Mouse (Mus musculus) cerebellum, postnatal 10 days (tissue): Measurements from ENCODE around the gene Mia2.
"Not testable (repeated sequence)": the region's sequence is repeated elsewhere in the genome, so short reads cannot be mapped to it uniquely, and the experiment has no call there.

Source experiments
- DNase-seq, 2 experiments: peaks; one replicate each; pipeline ENCODE4 v3.0.0; 2021; ENCODE audit warnings: mixed read lengths in 2 of 2

Mia2 gene

DNA sequence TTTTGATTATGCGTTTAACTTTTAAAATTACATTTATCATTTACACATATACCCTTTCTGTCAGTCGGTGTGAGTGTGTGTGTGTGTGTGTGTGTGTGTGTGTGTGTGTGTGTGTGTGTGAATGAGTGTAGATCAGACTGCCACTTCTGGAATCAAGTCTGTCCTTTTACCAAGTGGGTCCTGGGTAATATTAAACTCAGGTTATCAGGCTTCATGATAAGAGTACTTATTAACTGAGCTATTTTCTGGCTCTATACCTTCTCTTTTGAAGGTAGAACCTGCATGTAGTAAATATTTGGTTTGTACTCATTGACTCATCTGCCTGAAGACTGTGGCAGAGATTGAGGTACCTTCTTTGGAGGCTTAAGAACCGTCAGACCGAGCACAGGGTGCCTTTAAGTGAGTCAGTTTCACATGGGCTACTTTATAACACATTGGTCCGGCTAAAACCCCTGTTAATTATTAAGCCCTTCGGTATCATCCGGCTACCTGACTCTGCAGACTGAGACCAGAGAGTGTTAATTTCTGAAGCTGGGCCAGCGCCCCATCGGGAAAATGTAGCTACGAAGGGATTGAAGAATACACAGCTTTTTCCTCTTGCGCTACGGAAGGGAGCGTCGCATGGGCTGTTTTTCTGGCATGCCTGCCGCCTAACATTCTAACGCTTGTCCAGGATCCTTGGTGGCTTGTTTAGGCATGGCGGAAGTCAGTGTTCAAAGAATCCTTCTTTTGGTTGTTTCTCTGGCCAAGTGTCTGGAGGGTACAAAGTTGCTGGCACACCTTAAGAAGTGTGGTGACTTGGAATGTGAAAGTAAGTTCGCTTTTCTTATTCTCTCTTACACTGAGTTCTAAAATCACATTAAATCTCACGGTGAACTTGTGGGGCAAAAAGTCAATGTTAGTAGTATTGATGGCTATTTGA lies at the start of gene Mia2:
Mia2 (plus strand) TSS at position 696 of the 922 bp plus-strand sequence.
- DNase-seq = no peak

DNA sequence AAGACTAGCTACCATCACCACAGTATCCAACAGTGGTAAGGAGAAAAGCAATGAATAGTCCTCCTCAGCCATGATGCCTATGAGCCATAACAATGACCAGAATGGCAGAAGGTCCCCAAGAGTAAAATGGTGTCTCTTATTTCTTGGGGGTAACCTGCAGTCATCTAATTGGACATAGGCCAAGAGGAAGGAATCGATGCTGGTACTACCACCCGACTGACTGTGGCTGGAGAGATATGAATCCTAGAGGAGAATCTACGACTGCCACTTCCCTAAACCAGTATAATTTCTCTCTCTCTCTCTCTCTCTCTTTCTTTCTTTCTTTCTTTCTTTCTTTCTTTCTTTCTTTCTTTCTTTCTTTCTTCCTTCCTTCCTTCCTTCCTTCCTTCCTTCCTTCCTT lies 43.1 kb upstream of the Mia2 start:
- no peak for DNase-seq

DNA sequence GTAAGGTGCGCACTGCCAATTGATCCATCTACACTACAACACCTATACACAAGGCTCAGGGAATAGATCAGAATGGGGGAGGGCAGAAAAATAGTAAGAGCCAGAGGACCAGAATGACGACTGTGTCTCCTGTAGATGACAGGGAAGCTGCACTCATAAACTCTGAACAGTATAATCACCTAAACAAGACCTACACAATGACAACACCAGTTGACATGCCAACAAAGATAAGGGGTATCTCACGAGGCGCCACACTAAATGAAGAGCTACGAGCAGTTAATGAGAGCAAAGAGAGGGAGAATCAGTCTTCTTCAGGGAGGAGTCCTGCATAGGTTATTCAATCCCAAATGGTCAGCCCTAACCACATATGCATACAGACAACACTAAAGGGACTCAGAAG lies 42.4 kb upstream of the Mia2 start:
- DNase-seq = no peak

GRCm38 (mm10) chr12:59053976-59054375 lies 41.6 kb upstream of the Mia2 start:
- no peak for DNase-seq

GRCm38 (mm10) chr12:59055196-59055850 lies 40.3 kb upstream of the Mia2 start:
- DNase-seq = no peak

DNA sequence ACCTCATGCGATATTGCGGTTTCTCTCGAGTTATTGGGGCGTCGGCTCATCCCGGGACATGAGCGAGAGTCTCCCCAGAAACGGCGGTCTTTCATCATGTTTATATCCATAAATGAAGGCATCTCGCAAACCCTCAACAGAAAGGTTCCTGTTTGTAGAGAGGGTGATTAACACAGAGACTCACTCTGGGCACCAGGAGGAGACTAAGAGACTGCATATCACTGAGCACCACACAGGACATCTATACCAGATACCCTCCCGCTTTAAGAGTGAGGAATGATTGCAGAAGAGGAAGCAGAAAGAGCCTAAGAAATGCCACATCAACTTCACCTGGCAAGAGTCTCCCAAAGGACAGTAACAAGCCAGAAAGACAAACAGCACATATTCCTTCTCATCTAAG lies 39.4 kb upstream of the Mia2 start:
- DNase-seq = no peak

DNA sequence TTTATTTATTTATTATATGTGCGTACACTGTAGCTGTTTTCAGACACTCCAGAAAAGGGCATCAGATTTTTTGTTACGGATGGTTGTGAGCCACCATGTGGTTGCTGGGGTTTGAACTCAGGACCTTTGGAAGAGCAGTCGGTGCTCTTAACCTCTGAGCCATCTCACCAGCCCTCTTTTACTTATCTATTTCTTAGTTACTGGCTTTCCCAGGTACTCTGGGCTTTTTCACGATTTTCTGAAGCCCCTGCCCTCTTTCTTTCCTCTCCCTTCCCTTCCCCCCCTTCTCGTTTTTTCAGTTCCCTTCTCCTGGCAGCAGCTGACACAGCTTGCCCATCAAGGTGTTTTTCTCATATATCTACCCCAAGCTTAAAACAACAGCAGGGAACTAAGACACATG lies 37.4 kb upstream of the Mia2 start:
- not testable (repeated sequence) for DNase-seq

- DNase-seq = no peak
Observed at GRCm38 (mm10) chr12:59060322-59060721, 35.3 kb upstream of the Mia2 start.

DNA sequence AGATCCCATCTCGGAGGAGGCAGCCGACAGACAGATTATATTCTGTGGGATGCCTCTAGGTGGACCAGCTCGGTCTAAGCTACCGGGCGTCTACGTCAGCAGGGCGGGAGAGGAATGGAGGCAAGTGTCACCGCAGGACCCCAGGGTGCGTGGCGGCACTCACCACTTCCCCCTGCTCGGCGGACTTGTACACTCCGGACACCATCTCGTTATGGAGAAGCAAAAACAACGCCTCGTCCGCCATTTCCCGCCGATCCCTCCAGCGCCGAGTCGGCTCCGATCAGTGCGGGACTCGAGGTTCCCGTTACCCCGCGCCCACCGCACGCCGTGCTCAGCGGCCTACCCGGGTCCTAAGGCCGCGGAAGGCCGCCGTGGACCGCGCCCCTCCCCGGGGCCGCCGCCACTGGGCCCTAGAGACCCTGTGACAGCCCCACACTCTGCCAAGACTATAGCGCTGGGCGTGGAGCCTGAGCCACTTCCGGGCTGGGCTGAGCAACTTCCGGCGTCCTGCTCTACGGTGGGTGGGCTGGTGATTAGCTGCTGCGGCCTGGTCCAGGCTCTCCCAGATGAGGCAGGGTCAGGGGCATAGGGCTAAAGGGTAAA lies 34.5 kb upstream of the Mia2 start, which contains the start of gene Trappc6b:
Trappc6b (minus strand) TSS at position 480 of the 603 bp plus-strand sequence.
- DNase-seq = peak; percentile 90 to 92

- DNase-seq = no peak
Observed at GRCm38 (mm10) chr12:59064837-59065236, 30.8 kb upstream of the Mia2 start.

GRCm38 (mm10) chr12:59065776-59066175 lies 29.8 kb upstream of the Mia2 start:
- no peak for DNase-seq

GRCm38 (mm10) chr12:59066448-59067077 lies 29.0 kb upstream of the Mia2 start, which contains the start of gene Pnn:
Gene Pnn (plus strand): TSS chr12:59066884.
- DNase-seq = peak; percentile 97 to 98

DNA sequence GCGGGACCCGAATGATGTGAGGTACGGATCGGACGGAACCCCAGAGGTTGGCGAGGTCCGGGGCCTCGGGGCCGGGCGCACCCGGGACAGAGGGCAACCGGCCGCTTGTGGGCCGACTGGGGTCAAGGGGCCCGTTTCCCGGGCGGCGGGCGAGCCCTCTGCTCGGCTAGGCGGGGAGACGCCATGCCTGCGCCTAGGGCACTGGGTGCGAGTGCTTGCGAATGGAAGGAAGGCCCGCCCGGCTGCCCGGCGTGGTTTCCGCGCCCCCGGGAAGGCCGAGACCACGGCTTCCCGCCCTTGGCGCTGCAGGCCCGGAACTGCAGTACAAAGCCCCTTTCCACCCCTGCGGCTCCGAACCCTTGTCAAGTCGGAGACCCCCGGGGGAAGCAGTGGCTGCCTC lies 28.5 kb upstream of the Mia2 start:
- DNase-seq = no peak

DNA sequence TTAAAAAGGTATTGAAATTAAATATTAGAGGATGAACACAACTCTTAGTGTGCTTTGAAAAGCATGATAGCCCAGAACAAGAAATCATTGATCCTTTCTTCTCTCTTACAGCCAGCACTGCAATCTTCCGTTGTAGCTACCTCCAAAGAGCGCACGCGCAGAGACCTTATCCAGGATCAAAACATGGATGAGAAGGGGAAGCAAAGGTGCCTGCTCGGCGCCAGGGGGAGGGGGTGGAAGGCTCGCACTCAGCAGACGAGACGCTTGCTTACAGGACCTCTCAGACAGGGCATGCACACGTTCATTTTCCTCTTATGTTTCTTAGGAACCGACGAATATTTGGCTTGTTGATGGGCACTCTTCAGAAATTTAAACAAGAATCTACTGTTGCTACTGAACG lies 26.8 kb upstream of the Mia2 start:
- no peak for DNase-seq

DNA sequence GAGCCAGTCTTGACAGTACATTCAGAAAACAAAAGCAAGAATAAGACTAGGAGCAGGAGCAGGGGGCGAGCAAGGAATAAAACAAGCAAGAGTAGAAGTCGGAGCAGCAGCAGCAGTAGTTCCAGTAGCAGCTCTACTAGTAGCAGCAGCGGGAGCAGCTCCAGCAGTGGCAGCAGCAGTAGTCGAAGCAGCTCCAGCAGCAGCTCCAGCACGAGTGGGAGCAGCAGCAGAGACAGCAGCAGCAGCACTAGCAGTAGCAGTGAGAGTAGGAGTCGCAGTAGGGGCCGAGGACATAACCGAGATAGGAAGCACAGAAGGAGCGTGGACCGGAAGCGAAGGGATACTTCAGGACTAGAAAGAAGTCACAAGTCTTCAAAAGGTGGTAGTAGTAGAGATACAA lies 23.3 kb upstream of the Mia2 start:
- DNase-seq = no peak

DNA sequence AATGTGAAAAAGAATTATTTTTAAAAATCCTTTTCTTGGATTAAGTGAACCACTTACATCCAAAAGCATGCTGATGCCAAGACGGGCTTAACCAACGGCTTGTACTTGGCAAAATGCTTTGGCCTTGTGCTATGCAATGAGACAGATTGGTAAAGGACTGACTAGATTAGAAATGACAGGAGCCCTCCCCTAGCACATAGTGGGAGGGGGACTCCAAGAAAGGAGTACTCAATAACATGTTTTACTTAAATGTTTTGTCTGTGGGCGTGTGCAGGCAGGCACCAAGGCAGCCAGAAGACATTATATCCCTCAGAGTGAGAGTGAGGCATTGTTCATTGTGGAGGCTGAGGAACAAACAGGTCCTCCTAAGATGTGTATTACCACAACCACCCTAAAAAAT lies 21.5 kb upstream of the Mia2 start:
- DNase-seq = peak in 1 of 2 experiments; percentile 17

GRCm38 (mm10) chr12:59076996-59077395 lies 18.6 kb upstream of the Mia2 start:
- no peak for DNase-seq

GRCm38 (mm10) chr12:59077883-59078282 lies 17.7 kb upstream of the Mia2 start:
- DNase-seq = no peak

DNA sequence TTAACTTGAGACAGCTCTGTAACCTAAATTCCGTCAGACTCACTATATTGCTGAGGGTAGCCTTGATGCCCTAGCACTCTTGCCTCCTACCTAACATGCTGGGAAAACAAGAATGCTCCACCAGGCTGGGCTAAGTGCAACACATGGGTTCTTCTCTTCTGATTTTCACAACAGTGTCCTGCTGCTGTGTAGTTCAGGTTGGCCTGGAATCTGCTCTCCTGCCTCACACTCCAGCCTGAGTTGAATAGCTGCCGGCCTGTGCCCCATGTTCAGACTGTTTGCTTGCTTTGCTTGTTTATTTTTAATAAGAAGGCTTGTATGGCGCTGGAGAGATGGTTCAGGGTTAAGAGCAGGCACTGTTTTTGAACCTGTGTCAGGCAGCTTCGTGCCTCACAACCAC lies 15.1 kb upstream of the Mia2 start:
- no peak for DNase-seq

- DNase-seq = no peak
Observed at GRCm38 (mm10) chr12:59084446-59084845, 11.2 kb upstream of the Mia2 start.

DNA sequence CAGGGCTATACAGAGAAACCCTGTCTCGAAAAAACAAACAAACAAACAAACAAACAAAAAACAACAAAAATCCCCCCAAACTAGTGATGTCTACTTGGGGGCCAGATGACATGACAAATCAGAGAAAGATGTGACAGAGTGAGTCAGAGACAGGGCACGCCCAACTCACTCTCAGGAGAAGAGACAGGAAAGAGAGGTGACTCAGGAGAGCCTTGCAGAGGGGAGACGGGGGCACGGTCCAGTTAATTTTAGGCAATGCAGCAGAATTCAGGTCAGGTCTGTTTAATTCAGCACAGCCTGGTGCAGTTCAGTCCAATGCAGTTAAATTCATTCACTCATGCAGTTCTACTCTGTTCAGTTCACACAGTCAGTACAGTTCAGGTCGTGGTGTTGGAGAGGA lies 9.4 kb upstream of the Mia2 start:
- DNase-seq = no peak

- no peak for DNase-seq
Observed at GRCm38 (mm10) chr12:59093543-59093942, 2.1 kb upstream of the Mia2 start.

GRCm38 (mm10) chr12:59104771-59105170 lies 9.2 kb downstream of the Mia2 start:
- DNase-seq = no peak
